Mouse (Mus musculus): ENCODE measurements around the gene Rars2.

The Rars2 gene

DNA sequence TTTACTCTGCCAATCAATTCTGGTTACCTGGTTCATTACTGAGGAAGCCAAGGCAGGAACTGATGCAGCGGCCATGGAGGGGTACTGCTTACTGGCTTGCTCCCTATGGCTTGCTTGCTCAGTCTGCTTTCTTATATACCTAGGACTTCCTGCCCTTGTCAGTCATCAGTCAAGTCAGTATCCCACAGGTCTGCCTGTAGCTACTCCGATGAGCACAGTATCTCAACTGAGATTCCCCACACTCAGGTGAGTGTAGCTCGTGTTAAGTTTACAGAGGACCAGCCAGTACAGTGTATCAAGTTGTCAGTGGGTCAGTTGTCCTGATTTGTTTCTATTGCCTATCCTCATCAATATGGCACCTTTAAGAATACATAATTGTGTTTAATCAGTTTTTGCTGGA lies 26.0 kb downstream of the Rars2 start:
- no peak for DNase-seq (ENCODE audit: low read depth, low spot score)

GRCm38 (mm10) chr4:34644779-34645178 lies 30.0 kb downstream of the Rars2 start:
- no peak for DNase-seq (ENCODE audit: low read depth, low spot score)

GRCm38 (mm10) chr4:34653179-34653578 lies 38.4 kb downstream of the Rars2 start:
- DNase-seq (ENCODE audit: low read depth, low spot score) = no peak

- no peak for DNase-seq (ENCODE audit: low read depth, low spot score)
Observed at GRCm38 (mm10) chr4:34656101-34656500, 41.3 kb downstream of the Rars2 start.

DNA sequence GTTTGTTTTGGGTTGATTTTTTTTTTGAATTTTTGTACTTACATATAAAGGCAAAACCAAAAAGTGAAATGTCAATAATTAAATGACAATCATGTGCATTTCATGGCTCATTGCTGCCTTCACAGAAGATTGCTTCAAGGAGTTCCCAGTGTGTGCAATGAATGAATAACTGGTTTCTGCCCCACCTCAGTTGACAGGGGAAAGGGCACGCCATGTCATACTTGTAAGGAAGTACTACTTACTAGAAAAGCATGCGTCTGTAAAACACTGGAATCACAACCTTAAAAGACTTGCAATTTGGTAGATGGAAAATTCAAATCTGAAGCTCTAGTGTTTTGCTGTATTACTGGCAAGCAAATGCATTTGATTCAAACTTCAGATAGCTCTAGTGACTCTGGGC lies 44.3 kb downstream of the Rars2 start:
- DNase-seq (ENCODE audit: low read depth, low spot score) = no peak

DNA sequence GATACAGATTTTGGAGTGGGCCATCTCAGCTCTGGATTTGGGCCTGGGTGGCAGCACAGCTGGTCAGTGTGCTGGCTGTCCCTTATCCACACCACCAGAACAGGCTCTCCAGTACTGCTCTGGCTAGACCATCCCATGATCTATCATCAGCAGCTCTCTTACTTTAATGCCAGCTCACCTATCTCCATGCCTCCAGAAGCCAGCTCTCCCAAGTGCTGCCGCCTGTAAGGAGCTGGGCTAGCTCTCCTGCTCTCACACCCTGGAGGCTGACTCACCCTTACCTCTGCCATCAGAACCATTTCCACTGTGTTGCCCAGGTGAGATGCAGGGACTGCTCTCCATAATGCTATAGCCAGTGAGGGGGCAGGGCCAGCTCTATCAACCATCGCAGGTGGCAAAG lies 46.8 kb downstream of the Rars2 start:
- no peak for DNase-seq (ENCODE audit: low read depth, low spot score)

GRCm38 (mm10) chr4:34661927-34662326 lies 47.2 kb downstream of the Rars2 start:
- DNase-seq (ENCODE audit: low read depth, low spot score) = no peak

DNA sequence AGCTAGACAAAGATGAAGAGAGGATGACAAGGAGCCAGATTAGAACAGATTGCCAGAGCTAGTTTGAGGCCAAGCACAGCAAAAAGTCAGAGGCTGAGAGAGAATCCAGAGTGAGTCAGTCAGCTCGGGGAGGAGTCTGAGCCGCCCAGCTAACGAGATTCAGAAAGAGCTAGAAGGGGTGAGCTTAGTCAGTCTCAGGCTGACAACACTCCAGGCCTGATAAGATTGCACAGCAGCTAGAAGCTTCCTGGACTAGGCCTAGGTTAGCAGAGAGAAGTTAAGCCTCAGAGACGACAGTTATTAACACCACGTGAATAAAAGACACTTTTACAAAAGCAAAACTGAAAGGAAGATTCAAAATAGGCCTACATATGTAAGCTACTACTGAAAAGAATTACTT lies 53.2 kb downstream of the Rars2 start:
- DNase-seq (ENCODE audit: low read depth, low spot score) = no peak

- no peak for DNase-seq (ENCODE audit: low read depth, low spot score)
Observed at GRCm38 (mm10) chr4:34673721-34674120, 59.0 kb downstream of the Rars2 start.

- no peak for DNase-seq (ENCODE audit: low read depth, low spot score)
Observed at GRCm38 (mm10) chr4:34680530-34680929, 65.8 kb downstream of the Rars2 start.

DNA sequence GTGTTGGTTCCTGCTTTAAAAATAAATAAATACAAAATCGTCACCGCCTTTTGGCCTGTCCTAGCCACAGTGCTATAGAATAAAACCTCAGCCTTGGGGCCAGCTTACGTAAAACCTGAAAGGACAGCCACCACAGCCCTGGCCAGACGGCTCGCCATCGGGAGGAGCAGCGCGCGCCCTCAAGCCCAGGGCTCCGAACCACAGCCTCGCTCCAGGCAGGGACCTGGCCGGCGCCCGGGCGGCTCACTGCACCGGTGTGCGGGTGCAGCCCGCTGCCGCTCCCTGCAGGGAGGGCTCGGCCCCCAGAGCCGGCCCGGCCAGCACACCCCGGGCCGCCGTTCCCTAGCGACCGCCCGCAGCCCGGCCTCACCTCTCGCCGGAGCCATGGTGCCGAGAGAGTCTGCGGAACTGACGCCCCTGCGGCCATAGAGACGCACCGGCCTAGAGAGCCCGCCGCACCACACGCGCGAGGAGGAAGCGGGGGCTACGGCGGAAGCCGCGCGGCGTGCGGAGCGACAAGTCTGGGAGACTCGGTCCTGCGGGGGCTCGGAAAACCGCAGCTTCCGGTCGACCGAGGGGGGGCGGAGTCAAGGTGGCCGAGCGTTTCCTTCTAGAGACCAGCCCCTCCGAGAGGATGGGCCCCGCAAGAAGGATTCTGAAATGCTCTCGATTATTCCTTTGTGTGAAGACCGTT lies 72.3 kb downstream of the Rars2 start, which contains the start of gene Slc35a1:
TSS of gene Slc35a1 (minus strand) at position 565 of the 694 bp plus-strand sequence.
- peak; percentile 91 for DNase-seq (ENCODE audit: low read depth, low spot score)

GRCm38 (mm10) chr4:34688021-34688420 lies 73.3 kb downstream of the Rars2 start:
- DNase-seq (ENCODE audit: low read depth, low spot score) = no peak

- peak; percentile 42 for DNase-seq (ENCODE audit: low read depth, low spot score)
Observed at GRCm38 (mm10) chr4:34701528-34701927, 86.8 kb downstream of the Rars2 start.

- no peak for DNase-seq (ENCODE audit: low read depth, low spot score)
Observed at GRCm38 (mm10) chr4:34702231-34702630, 87.5 kb downstream of the Rars2 start.

GRCm38 (mm10) chr4:34703029-34703428 lies 88.3 kb downstream of the Rars2 start:
- DNase-seq (ENCODE audit: low read depth, low spot score) = no peak

DNA sequence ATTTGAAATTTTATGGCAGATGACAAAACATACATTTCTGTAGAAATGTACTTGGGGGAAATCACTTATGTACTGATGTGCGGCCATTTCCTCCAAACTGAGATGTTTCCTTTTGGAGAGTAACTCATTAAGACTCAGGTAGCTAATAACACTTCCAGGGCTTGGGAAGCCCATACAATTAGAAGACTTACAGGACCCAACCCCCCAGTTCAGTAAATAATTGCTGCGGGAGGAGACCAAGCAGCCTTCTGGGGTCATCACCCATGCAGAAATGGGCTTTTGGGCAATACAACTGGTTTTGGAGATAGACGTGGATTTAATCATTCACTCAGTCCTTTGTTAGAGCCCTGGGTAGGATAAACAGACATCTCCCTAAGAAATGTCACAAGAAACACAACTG lies 92.5 kb downstream of the Rars2 start:
- no peak for DNase-seq (ENCODE audit: low read depth, low spot score)

- DNase-seq (ENCODE audit: low read depth, low spot score) = no peak
Observed at GRCm38 (mm10) chr4:34708127-34708526, 93.4 kb downstream of the Rars2 start.
